Mouse (Mus musculus): Measurements from ENCODE around the gene Cox14. TPM values are rescaled to one million over a fixed set of nuclear protein-coding genes. Genes with fewer than 3 reads are reported as not detected.

Cox14 gene
- polyA plus RNA-seq, 1 experiment from 2014 or later: 199 TPM

- no peak overlapping the region for H3K27ac ChIP-seq (replicated peaks)
- TF ChIP-seq CTCF (IDR thresholded peaks at IDR 0.05; ENCODE audit: low read depth): no peak
- TF ChIP-seq EP300 (optimal IDR thresholded peaks at IDR 0.05): no peak
- no peak overlapping the region for H3K9ac ChIP-seq (ENCODE audit: low read length)
- DNase-seq (ENCODE audit: low spot score) (no peak), ATAC-seq (ENCODE audit: low FRiP score, low TSS enrichment) (no peak)
- no peaks in the 10 kb centered on the region for H3K27me3 ChIP-seq (ENCODE audit: control insufficient read depth, insufficient read depth, low read length)
- no peaks in the 10 kb centered on the region for H3K36me3 ChIP-seq (ENCODE audit: control insufficient read depth, insufficient read depth, low read length)
- no peaks in the 10 kb centered on the region for H3K9me3 ChIP-seq (ENCODE audit: control insufficient read depth, low read length)
- no peak overlapping the region for H3K4me3 ChIP-seq (ENCODE audit: low read depth, low read length)
- 94% methylated on average over 9 of the region's 9 CpGs for WGBS
- no peak overlapping the region for H3K4me2 ChIP-seq (replicated peaks; ENCODE audit: low read depth)
- peaks cover 3% of the 10 kb centered on the region; the same call in 1 of the 2 replicates for H3K4me1 ChIP-seq (replicated peaks; ENCODE audit: control insufficient read depth, insufficient read depth)
Observed at GRCm38 (mm10) chr15:99718461-99719021, 6.9 kb upstream of the Cox14 start.

- Histone ChIP-seq H3K4me2 (replicated peaks; ENCODE audit: low read depth) (no peak overlapping the region), H3K36me3 (ENCODE audit: control insufficient read depth, insufficient read depth, low read length) (no peaks in the 10 kb centered on the region), H3K9ac (ENCODE audit: low read length) (no peak overlapping the region), H3K27ac (replicated peaks) (no peak overlapping the region), H3K4me1 (replicated peaks; ENCODE audit: control insufficient read depth, insufficient read depth) (peaks cover 9% of the 10 kb centered on the region; the same call in 1 of the 2 replicates), H3K9me3 (ENCODE audit: control insufficient read depth, low read length) (no peaks in the 10 kb centered on the region), H3K4me3 (ENCODE audit: low read depth, low read length) (no peak overlapping the region), H3K27me3 (ENCODE audit: control insufficient read depth, insufficient read depth, low read length) (no peaks in the 10 kb centered on the region)
- no peak for ATAC-seq (ENCODE audit: low FRiP score, low TSS enrichment)
- DNase-seq (ENCODE audit: low spot score): no peak
- WGBS: 68% methylated on average over 8 of the region's 8 CpGs
- TF ChIP-seq CTCF (IDR thresholded peaks at IDR 0.05; ENCODE audit: low read depth): no peak
Observed at GRCm38 (mm10) chr15:99719865-99720264, 5.6 kb upstream of the Cox14 start.

GRCm38 (mm10) chr15:99721921-99722743 lies 3.3 kb upstream of the Cox14 start:
- H3K4me3 ChIP-seq (ENCODE audit: low read depth, low read length): no peak overlapping the region
- WGBS: 80% methylated on average over 25 of the region's 25 CpGs
- peaks cover 11% of the 10 kb centered on the region; the same call in 1 of the 2 replicates for H3K4me1 ChIP-seq (replicated peaks; ENCODE audit: control insufficient read depth, insufficient read depth)
- H3K4me2 ChIP-seq (replicated peaks; ENCODE audit: low read depth): no peak overlapping the region
- H3K9ac ChIP-seq (ENCODE audit: low read length): no peak overlapping the region
- H3K27ac ChIP-seq (replicated peaks): no peak overlapping the region
- H3K27me3 ChIP-seq (ENCODE audit: control insufficient read depth, insufficient read depth, low read length): no peaks in the 10 kb centered on the region
- no peaks in the 10 kb centered on the region for H3K36me3 ChIP-seq (ENCODE audit: control insufficient read depth, insufficient read depth, low read length)
- TF ChIP-seq EP300 (optimal IDR thresholded peaks at IDR 0.05) (no peak), CTCF (IDR thresholded peaks at IDR 0.05; ENCODE audit: low read depth) (no peak)
- ATAC-seq (ENCODE audit: low FRiP score, low TSS enrichment) (no peak), DNase-seq (ENCODE audit: low spot score) (no peak)
- H3K9me3 ChIP-seq (ENCODE audit: control insufficient read depth, low read length): no peaks in the 10 kb centered on the region

GRCm38 (mm10) chr15:99723120-99723514 lies 2.3 kb upstream of the Cox14 start:
- Histone ChIP-seq H3K9me3 (ENCODE audit: control insufficient read depth, low read length) (no peaks in the 10 kb centered on the region), H3K4me3 (ENCODE audit: low read depth, low read length) (no peak overlapping the region), H3K36me3 (ENCODE audit: control insufficient read depth, insufficient read depth, low read length) (no peaks in the 10 kb centered on the region), H3K4me2 (replicated peaks; ENCODE audit: low read depth) (no peak overlapping the region), H3K27me3 (ENCODE audit: control insufficient read depth, insufficient read depth, low read length) (no peaks in the 10 kb centered on the region), H3K9ac (ENCODE audit: low read length) (no peak overlapping the region), H3K27ac (replicated peaks) (peak overlapping the region; percentile 90), H3K4me1 (replicated peaks; ENCODE audit: control insufficient read depth, insufficient read depth) (peaks cover 11% of the 10 kb centered on the region; the same call in 1 of the 2 replicates)
- ATAC-seq (ENCODE audit: low FRiP score, low TSS enrichment) (no peak), DNase-seq (ENCODE audit: low spot score) (no peak)
- WGBS: 69% methylated on average over 10 of the region's 10 CpGs
- no peak for TF ChIP-seq EP300 (optimal IDR thresholded peaks at IDR 0.05)
- no peak for TF ChIP-seq CTCF (IDR thresholded peaks at IDR 0.05; ENCODE audit: low read depth)

- no peak for TF ChIP-seq CTCF (IDR thresholded peaks at IDR 0.05; ENCODE audit: low read depth)
- TF ChIP-seq EP300 (optimal IDR thresholded peaks at IDR 0.05): no peak
- WGBS: 30% methylated on average over 11 of the region's 11 CpGs
- H3K27ac ChIP-seq (replicated peaks): peak overlapping the region; percentile 90
- peaks cover 11% of the 10 kb centered on the region; the same call in 1 of the 2 replicates for H3K4me1 ChIP-seq (replicated peaks; ENCODE audit: control insufficient read depth, insufficient read depth)
- H3K27me3 ChIP-seq (ENCODE audit: control insufficient read depth, insufficient read depth, low read length): no peaks in the 10 kb centered on the region
- peak overlapping the region; percentile 15; the same call in 1 of the 2 replicates for H3K4me2 ChIP-seq (replicated peaks; ENCODE audit: low read depth)
- peak overlapping the region; percentile 41 for H3K9ac ChIP-seq (ENCODE audit: low read length)
- H3K36me3 ChIP-seq (ENCODE audit: control insufficient read depth, insufficient read depth, low read length): peaks cover 1% of the 10 kb centered on the region; the same call in 1 of the 2 replicates
- H3K9me3 ChIP-seq (ENCODE audit: control insufficient read depth, low read length): no peaks in the 10 kb centered on the region
- no peak overlapping the region for H3K4me3 ChIP-seq (ENCODE audit: low read depth, low read length)
- ATAC-seq (ENCODE audit: low FRiP score, low TSS enrichment) (peak; percentile 33), DNase-seq (ENCODE audit: low spot score) (peak; percentile 74)
Observed at GRCm38 (mm10) chr15:99723515-99724291, 1.7 kb upstream of the Cox14 start.

Data from stomach, postnatal 0 days (tissue).